Mouse (Mus musculus) v-Abl transformed pro-B cells (cell line): ENCODE results near the gene Sgsm2.

ENCODE experiments used
- in situ Hi-C, 2 experiments: fragments of 400-800 bp; cut with MboI; formaldehyde crosslinking; loops; one replicate each; pipeline ENCODE4 v1.15.1; 2025; ENCODE audit not compliant: unreplicated experiment in 2 of 2

Gene Sgsm2

DNA sequence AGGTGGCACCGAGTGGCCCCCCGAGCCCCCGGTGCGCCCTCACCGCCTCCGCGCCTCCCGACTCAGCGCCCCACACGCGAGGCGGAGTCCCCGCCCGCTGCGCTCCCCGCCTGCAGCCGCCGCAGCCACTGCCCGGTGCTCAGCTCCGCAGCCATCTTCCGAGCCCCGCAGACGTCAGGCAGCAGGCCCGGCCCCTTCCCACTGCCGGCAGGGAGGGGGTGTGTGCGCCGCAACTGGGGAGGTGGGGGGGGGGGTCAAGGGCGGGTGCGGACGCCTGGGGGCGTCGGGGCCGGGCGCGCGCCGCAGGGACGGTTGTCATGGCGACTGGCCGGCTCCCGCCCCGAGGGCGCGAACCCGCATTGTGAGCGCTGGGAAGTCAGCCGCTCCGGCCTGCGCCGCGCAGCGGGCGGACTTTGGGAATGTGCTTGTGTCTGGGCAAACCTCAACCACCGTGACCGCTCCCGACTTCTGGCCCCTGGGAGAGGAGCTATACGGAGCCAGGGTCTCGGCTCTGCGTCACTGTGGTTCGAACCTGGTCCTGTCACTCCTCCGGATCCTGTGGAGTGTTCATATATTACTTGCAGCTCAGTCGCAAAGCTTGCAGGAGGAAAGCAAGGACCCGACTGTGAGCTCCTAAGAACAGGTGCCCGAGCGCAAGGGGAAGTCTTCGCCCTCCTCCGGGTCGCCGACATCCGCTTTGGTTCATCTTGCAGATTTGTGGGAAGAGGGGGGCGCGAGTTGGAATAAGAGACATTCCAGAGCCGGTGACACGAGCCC is at the start of gene Sgsm2:
Sgsm2 (minus strand) TSS at position 160 of the 777 bp plus-strand sequence.
- in situ Hi-C loops, result no loop called here

DNA sequence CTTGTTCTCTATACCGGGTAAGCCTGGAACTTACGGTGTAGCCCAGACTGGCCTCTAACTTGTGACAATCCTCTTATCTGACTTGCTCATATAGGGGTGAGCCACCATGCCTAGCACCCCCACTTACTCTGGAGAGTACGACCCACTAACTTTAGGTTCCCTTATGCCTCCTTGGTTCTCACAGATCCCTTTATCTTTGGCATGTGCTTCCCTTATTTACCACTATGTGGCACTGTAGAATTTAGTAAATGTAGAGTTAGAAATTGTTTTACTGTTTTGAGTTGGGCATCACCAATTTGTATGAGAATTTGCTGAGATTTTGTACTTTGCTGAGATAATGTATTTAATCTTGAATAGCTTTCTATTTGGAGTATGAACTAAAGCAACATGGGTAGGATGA is 49.5 kb upstream of the Sgsm2 start:
- in situ Hi-C loops, result no loop called here

DNA sequence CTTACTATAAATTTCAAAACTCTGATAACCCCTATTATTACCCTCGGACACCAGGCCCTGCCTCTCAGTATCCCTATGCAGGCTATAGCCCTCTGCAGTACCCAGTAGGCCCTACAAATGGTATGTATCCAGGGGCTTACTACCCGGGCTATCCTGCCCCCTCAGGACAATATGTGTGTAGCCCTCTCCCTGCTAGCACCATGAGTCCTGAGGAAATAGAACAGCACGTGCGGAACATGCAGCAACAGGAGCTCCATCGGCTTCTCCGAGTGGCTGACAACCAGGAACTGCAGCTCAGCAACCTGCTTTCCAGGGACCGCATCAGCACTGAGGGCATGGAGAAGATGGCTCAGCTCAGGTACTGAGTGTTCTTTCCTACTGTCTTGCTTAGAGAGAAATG is 33.5 kb upstream of the Sgsm2 start:
- in situ Hi-C loops, result no loop called here

DNA sequence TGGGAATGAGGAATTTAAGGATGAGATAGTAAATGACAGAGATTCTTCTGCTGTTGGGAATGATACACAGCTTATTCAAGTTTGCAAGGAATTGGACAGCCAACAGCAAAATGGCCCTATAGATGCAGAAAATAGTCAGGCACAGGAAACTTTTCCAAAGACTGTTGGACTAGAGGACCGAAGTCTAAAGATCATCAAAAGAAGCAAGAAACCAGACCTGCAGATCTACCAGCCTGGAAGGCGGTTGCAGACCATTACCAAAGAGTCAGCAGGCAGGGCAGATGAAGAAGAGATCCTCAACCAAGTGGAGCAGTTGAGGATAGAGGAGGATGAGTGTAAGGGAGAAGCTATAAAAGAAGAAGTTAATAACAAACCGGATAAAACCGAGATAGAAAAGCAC is 32.3 kb upstream of the Sgsm2 start:
- in situ Hi-C loops, result no loop called here

DNA sequence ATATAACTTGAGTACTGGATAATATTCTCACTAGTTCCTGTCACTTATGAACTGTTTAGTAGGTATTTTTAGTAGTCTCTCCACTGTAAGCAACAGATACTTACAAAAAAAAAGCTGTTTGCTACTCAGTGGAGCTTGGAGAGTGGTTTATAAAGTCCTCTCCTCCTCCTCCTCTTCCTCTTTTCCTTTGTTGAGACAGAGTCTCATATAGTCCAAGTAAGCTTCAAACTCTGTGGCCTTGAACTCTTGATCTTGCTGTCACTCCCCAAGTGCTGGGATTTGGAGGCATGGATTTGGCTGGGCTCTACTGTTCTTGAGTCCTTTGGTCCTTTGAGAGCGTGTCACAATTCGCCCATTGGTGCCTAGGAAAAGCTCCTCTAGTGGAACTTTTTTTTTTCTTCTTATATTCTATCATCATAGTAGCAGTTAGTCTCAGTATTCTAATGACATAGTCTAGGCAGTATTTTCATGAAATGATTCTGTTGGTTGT is 30.4 kb upstream of the Sgsm2 start:
- in situ Hi-C loops, result no loop called here

DNA sequence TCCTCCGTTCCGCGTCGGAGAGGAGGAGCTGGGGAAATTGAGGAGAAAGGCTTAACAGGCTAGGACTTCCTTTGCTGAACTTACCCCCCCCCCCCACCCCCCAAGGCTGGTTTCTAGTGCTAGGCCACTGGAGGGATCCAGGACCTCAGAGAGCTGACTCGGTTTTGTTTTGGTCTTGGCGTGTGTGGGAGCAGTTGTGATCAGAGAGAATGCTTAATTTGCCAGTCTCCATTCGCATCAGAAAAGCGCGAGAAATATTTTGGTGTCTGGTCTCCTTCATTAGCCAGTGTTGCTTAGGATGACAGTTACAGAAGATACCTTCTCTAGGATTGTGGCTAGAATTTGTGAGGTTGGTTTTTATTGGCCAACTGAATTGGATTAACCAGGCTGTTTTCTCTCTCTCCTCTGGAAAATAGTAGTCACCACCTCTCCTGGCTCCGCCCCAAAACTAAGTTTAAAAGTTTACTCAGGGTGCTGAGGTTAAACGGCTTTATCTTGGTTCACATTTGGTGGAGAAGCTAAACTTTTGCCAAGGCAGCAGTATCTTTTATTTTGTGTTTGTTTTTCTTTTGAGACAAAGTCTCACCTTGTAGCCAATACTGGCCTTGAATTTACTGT is 29.6 kb upstream of the Sgsm2 start:
- in situ Hi-C loops, result no loop called here

DNA sequence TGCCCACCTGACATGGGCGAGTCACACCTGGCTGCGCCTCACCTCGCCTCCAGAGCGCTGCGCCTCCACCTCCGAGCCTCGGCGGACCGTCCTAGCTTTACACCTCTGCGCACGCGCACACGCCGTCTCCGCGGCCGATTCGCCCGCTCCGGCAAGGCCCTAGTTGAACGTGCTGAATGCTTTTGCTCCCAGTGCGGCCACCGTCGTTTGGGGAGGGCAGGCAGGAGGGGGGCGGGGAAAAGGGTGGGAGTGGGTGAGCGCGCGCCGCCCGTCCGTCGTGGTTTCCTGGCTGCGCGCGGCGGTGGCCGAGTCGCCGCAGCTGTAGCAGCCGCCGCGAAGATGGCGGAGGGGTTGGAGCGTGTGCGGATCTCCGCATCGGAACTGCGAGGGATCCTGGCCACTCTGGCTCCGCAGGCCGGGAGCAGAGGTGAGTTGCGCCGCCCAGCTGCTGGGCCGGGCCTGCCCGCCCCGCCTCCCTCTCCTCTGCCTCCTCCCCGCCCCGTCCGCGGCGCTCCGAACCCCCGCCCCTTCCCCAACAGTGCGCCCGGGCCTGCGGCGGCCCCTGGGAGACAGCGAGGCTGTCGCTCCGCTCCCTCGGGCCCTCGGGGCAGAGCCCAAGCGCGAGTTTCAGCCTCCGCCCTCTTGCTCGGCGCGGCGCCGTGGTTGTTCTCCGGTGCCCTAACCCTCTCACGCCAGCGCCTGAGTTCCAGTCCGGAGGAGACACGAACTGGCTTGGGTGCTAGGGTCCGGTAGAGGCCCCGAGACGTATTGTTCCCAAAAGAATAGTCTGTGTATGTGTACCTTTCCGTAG is 28.9 kb upstream of the Sgsm2 start, which contains the start of the genes Smg6 and Srr:
Smg6 (plus strand) TSS at position 247 of the 811 bp plus-strand sequence.
Srr (minus strand) TSS at position 372 of the 811 bp plus-strand sequence.
- in situ Hi-C loops, result no loop called here

DNA sequence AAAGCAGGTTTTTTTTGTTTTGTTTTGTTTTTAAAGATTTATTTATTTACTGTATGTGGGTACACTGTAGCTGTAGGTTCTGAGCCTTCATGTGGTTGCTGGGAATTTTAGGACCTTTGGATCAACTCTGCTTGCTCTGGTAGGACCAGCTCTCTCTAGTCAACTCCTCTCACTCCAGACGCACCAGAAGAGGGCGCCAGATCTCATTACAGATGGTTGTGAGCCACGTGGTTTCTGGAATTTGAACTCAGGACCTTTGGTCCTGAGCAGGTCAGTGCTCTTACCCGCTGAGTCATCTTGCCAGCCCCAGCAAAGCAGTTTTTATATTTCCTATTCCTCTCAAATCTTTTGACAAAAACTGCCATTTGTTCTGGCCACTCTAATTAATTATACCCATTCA is 27.3 kb upstream of the Sgsm2 start:
- in situ Hi-C loops, result no loop called here

DNA sequence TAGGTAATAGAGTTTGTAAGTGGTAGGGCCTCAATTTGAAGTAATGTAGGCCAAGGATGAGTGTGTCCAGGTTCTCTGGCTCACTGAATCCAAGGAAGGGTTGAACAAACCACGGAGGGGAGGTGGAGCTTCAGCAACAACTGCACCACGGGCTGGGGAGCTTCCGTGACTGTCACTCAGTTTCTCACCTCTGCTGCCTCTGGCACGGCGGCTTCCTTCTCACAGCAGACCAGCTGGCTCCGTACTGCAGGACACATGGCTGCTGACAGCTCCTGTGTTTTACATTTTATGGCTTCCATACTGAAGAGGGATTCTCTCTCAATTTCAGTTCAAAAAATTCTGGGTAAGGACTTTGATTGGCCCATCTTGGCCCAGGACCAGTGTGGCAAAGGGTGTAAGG is 22.4 kb upstream of the Sgsm2 start:
- in situ Hi-C loops, result no loop called here

DNA sequence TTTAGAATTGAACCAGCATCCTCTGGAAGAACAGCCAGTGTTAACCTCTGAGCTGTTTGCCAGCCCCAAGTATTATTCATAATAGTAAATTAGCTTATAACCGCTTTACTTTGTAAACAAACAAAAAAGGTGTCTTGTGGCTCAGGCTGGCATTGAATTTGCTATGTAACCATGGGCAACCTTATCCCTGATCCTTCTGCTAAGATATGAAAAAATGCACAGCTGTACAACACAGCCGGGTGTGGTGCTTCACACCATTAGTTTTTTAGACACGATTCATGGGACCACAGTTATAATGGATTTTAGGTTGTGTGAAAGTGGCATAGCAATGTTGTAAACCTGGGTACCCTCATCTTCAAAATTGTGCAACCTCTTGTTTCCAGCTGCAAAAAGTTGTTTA is 15.6 kb upstream of the Sgsm2 start:
- in situ Hi-C loops, result no loop called here

DNA sequence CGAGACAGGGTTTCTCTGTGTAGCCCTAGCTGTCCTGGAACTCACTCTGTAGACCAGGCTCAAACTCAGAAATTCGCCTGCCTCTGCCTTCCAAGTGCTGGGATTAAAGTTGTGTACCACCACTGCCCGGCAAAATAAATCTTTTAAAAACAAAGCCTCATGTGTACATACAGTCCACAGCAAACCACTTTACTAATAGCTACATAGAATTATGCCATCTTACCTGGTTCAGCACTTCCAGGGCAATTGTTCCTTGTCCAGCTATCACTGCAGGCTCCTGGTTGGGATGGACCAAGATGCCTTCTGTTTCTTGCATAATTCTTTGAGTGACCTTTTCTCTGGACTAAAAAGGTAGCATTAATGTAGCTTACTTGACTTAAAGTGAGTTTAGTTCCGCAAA is 13.1 kb upstream of the Sgsm2 start:
- in situ Hi-C loops, result no loop called here

DNA sequence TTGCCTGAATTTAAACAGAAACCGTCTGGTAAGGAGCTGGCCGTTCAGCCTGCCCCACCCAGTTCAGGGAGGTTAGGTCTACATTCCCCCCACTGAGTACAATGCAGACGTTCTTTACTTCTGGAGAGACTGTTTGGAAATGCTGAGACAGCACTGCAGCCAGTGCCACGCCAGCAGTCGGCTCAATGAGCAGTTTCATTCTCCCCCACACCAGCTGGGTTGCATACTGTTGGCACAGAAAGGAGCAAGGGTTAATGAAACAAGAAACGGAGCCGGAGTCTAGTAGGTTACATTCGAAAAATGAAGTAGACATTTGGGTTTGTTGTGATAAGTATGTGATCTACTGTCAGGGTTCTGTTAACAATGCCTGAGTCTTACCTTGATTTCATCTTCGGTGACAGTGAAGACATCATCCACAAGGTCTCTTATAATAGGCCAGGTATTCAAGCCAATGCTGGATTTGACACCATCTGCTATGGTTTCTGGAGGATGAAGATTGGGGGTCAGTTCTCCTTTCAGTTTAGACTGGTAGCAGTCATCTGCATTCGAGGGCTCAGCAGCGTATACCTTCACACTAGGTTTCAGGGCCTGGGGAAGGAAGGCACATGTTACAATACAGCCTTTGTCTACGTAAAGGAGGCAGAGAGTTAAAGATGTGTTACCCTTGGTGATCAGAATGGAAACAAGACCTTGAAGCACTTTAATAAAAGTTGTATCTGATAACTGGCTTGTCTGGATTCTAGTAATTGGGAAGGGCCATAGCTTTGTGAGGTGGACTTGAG is 11.9 kb upstream of the Sgsm2 start:
- in situ Hi-C loops, result no loop called here

DNA sequence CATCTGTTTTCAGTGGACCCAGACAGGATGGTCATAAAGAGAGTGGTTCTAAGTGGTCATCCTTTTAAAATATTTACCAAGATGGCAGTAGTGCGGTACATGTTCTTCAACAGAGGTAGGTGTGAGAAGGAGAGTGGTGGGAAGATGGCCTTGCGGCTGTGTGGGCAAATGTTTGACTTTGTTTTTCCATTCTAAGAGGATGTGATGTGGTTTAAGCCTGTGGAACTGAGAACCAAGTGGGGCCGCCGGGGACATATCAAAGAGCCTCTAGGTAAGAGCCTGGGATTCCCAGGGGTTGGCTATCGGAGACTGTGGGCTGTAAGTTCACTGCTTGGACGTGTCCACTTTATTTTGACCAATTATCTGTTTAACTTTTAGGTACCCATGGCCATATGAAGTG is 11.0 kb upstream of the Sgsm2 start:
- in situ Hi-C loops, result no loop called here

DNA sequence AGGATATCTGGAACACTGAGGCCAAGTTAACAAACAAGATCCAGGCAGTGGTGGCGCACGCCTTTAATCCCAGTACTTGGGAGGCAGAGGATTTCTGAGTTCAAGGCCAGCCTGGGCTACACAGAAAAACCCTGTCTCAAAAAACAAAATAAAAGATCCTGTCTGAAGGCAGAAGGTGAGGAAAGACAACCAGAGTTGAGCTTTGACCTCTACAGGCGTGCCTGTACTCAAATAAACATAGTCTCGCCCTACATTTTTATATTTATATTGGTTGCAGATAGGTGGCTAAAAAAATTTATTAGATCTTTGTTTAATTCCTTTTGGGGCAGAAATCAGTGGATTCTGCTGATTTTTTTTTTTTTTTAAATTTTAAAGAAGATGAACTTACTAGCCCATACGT is 5.6 kb upstream of the Sgsm2 start:
- in situ Hi-C loops, result no loop called here

DNA sequence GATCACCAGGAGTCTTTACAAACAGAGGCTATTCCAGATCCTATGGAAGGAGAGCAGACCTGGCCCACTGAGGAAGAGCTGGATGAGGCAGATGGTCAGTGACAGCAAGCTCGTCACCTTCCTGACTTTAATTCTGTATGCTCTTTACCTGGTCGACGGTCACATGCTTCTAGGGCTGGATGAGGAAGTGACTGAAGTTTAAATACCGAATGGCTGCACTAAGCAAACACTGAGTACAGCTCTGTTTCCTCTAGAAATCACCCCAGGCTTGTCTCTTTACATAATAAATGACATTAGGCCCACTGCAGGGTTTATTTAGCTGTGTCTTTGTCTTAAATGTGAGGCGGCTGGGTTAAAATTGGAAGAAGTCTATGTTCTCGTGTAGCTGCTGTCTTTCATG is 4.7 kb upstream of the Sgsm2 start:
- in situ Hi-C loops, result no loop called here

DNA sequence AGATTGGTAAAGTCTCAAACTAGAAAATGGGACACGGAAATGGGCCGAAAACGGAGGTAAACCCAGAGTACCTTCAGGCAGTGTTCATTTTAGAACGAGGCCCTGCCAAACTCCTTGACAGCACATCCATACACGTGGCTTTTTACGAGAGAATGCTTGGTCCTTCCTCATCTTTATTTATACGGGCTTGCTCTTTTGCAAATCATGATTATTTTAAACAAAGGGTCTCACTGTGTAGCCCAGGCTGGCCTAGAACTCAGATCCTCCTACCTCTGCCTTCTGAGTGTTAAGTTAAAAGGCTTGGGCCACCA is 1.6 kb upstream of the Sgsm2 start:
- in situ Hi-C loops, result no loop called here

DNA sequence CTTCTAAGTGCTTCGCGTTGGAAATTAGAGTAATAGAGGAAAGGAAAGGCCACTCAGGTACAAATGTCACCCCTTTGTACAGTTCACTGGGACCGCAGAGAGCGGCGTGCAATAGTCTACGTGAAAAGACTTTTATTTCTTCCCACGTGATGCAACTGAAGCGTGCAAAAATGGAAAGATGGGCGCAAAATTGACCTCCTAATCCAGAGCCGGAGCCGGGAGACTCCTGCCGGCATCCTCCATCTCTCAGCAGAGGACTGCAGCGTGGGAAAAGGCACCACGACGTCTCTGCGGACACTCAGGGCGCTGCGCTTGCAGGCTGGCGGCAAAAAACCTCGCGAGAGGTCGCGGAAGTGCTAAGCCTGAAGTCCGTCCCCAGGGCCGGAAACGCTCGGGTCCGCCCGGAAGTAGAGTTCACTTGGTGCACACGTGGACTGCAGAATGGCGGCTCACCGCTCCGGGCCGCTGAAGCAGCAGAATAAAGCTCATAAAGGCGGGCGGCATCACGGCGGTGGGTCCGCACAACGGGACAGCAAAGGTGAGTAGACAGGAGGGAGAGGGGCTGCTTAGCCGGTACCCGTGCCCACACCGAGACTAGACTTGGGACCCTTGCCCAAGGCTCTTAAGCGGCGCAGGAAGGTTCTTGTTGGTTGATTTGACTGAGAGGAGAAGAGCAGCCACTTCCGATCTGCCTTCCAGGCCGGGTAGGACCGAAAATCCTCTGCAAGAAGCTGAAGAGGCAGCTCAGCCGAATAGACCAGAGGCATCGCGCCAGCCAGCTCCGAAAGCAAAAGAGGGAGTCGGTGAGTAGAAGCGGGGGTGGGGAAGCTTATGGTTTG is 1.0 kb upstream of the Sgsm2 start, which contains the start of gene Tsr1:
Tsr1 (plus strand) TSS at position 394 of the 839 bp plus-strand sequence.
- in situ Hi-C loops, result no loop called here

DNA sequence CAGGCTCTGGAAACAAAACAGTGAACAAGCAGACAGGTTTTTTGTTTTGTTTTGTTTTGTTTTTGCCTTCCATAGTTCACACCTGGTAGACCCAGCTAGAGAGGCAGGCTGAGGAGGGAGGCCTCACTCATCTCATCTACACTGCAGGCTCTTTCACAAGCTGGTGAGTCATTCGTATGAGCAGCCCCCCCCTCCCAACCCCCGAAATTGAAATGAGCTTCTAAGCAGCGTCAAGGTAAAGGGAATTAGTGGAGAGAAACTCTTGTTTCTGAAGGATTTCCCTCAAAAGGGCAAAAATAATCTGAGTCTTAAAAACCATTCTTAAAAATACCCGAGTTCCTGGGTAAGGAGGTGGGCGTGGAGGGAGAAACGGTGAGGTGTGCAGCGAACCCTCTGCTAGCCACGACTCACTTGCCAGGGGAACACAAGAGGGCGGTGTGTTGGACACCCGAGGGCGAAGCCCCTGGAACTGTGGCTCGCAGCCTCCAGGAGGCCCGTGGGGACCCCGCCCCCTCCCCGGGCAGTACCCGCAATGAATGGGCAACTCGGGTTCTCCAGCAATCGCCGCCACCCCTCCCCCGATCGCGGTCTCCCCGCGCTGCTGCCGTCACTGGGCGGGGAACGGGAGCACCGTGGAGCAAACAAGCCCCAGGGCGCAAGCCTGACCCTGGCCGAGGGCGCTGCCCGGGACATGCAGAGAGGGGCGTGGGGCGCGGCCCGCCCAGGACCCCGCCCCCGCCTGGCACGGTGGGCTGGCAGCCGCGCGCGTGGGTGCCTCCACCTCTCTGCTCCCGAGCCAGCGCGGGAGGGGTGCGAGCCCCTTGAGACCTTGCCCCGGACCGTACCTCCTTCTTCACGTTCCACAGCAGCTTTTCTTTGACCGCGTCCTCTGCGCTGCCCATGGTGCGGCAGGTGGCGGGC is 620 bp downstream of the Sgsm2 start:
- in situ Hi-C loops, result no loop called here

DNA sequence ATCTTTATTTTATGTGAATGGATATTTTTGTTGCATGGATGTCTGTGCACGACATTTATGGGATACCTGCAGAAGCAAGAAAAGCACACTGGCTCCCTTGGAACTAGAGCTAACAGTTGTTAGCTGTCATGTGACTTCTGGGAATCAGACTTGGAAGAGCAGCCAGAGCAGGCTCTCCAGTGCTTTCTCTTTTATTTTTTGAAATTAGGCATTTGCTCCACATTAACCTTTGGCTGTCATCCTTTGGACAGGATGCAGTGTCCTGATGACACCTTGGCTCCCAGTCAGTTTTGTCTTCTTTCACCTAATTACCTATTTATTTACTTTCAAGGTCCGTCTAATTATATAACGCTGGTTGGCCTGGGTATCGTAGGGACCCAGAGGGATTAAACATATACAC is 2.2 kb downstream of the Sgsm2 start:
- in situ Hi-C loops, result no loop called here
